Mouse (Mus musculus) testis, adult 2 months (tissue): ENCODE data around the gene Nsg2.

Source experiments
- CTCF ChIP-seq: fragments of 200-500 bp; IDR thresholded peaks from 2 replicates; pipeline ENCODE4 v1.5.1; 2012; ENCODE audit warnings: low read depth, mild to moderate bottlenecking, inconsistent platforms, low read length, moderate library complexity; ENCODE audit not compliant: control insufficient read depth, insufficient read depth, insufficient replicate concordance
- POLR2A ChIP-seq: fragments of 200-500 bp; IDR thresholded peaks from 2 replicates; pipeline ENCODE4 v1.6.1; 2012; ENCODE audit warnings: low read depth, mild to moderate bottlenecking, inconsistent platforms, low read length, moderate library complexity; ENCODE audit not compliant: control insufficient read depth

GRCm38 (mm10) chr11:31981830-31982229 lies 18.4 kb upstream of the Nsg2 start:
- no peak for TF ChIP-seq CTCF
- no peak for TF ChIP-seq POLR2A
